Mouse (Mus musculus) effector memory CD4-positive, alpha-beta T cell, adult 7 months (primary cell): ENCODE results near the gene Mettl15. TPM values are rescaled to one million over a fixed set of nuclear protein-coding genes. Genes with fewer than 3 reads are reported as not detected.

Experiments used
- polyA plus RNA-seq: library from polyadenylated mRNA; unstranded; fragments of 100-300 nt; shearing (Covaris generic); gene quantifications from one replicate; pipeline ENCODE4 v1.2.1, GENCODE M21; 2017

Gene Mettl15
- polyA plus RNA-seq, result 8.8 TPM

GRCm38 (mm10) chr2:109280600-109281340, at the start of gene Mettl15, which contains the start of gene Kif18a:
TSS of gene Mettl15 (minus strand) at chr2:109280748.
TSS of gene Kif18a (plus strand) at chr2:109280738.

Other genes starting within 250 kb of the Mettl15 start
- gene Kif18a, start within 50 bp of the Mettl15 start, polyA plus RNA-seq, result 5.8 TPM